Mouse (Mus musculus) left cerebral cortex, adult 8-10 months (tissue): ENCODE measurements at regions not wholly inside any gene's neighbourhood (a gene's known extent, or its start where the extent isn't known, plus 50 kb on each side); places are given as distances from the start of the nearest gene placed in this dataset.
A peak's percentile ranks its signal among the peaks of the same experiment; 100 is the strongest.

Experiments
- DNase-seq, 2 experiments: peaks; one replicate each; pipeline ENCODE4 v3.0.0; 2022; ENCODE audit warnings: low spot score in 2 of 2

- DNase-seq: no peak
These were observed 1004.2 kb upstream of the Ncam2 start for GRCm38 (mm10) chr16:80196302-80196701.

GRCm38 (mm10) chr16:80202811-80203210 is 997.7 kb upstream of the Ncam2 start:
- DNase-seq: no peak

DNA sequence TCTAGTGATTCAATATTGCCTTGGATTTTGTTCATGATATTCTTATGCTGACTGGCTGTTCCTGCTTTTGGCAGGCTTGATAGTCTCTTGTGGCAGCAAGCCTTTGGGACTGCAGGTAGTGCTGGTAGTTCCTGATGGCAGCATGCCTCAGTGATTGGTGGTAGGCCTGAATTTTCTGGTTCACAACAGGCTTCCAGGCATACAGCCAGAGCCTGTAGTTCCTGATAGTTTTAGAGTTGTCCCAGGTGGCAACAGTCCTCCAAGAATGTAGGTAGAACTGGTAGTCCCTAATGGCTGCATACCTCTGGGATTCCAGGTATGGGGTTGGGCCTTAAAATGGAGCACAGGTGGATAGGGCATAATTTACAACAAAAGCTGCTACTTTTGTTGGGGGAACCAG is 987.7 kb upstream of the Ncam2 start:
- DNase-seq: no peak

GRCm38 (mm10) chr16:80255441-80255840 is 945.1 kb upstream of the Ncam2 start:
- peak in 1 of 2 experiments; percentile 11 for DNase-seq

- DNase-seq: no peak
These were observed 934.3 kb upstream of the Ncam2 start for GRCm38 (mm10) chr16:80266151-80266617.

- DNase-seq: no peak
These were observed 928.0 kb upstream of the Ncam2 start for GRCm38 (mm10) chr16:80272291-80273123.
